Mouse (Mus musculus) v-Abl transformed pro-B cells (cell line): ENCODE data around the gene Sp3.
"Not testable (repeated sequence)": the region's sequence is repeated elsewhere in the genome, so short reads cannot be mapped to it uniquely, and the experiment has no call there.

Experiments used
- in situ Hi-C, 2 experiments: fragments of 400-800 bp; cut with MboI; formaldehyde crosslinking; loops; one replicate each; pipeline ENCODE4 v1.15.1; 2025; ENCODE audit not compliant: unreplicated experiment in 2 of 2

The Sp3 gene

GRCm38 (mm10) chr2:72994165-72994564 is 13.9 kb upstream of the Sp3 start:
- in situ Hi-C loops, result no loop called here

GRCm38 (mm10) chr2:72992497-72992896 is 12.3 kb upstream of the Sp3 start:
- in situ Hi-C loops, result no loop called here

GRCm38 (mm10) chr2:72988945-72989344 is 8.7 kb upstream of the Sp3 start:
- in situ Hi-C loops, result not testable (repeated sequence)

GRCm38 (mm10) chr2:72986616-72987015 is 6.4 kb upstream of the Sp3 start, which contains the start of gene Gm11084:
Gene Gm11084, minus strand, starts transcription at chr2:72986716.
- in situ Hi-C loops, result no loop called here

GRCm38 (mm10) chr2:72985516-72985915 is 5.3 kb upstream of the Sp3 start:
- in situ Hi-C loops, result no loop called here

- in situ Hi-C loops, result no loop called here
Observed at GRCm38 (mm10) chr2:72984806-72985205, 4.6 kb upstream of the Sp3 start.

GRCm38 (mm10) chr2:72983211-72983610 is 3.0 kb upstream of the Sp3 start:
- in situ Hi-C loops, result no loop called here

GRCm38 (mm10) chr2:72982110-72982785 is 2.0 kb upstream of the Sp3 start:
- in situ Hi-C loops, result no loop called here

GRCm38 (mm10) chr2:72981441-72982109 is 1.3 kb upstream of the Sp3 start:
- in situ Hi-C loops, result no loop called here

GRCm38 (mm10) chr2:72981075-72981420 is 802 bp upstream of the Sp3 start:
- in situ Hi-C loops, result no loop called here

GRCm38 (mm10) chr2:72979659-72980071 is 581 bp downstream of the Sp3 start:
- in situ Hi-C loops, result loop anchor here in 1 of 2 experiments (5.0 kb wide), 1 partner anchor 78 kb away; no protein-coding TSS in a partner anchor

- in situ Hi-C loops, result loop anchor here in 1 of 2 experiments (5.0 kb wide), 1 partner anchor 78 kb away; no protein-coding TSS in a partner anchor
Observed at GRCm38 (mm10) chr2:72978901-72979658, 1.2 kb downstream of the Sp3 start.

GRCm38 (mm10) chr2:72978473-72978872 is 1.8 kb downstream of the Sp3 start:
- in situ Hi-C loops, result loop anchor here in 1 of 2 experiments (5.0 kb wide), 1 partner anchor 79 kb away; no protein-coding TSS in a partner anchor

GRCm38 (mm10) chr2:72977272-72977671 is 3.0 kb downstream of the Sp3 start:
- in situ Hi-C loops, result loop anchor here in 1 of 2 experiments (5.0 kb wide), 1 partner anchor 80 kb away; no protein-coding TSS in a partner anchor

GRCm38 (mm10) chr2:72976036-72976435 is 4.2 kb downstream of the Sp3 start:
- in situ Hi-C loops, result loop anchor here in 1 of 2 experiments (5.0 kb wide), 1 partner anchor 81 kb away; no protein-coding TSS in a partner anchor

- in situ Hi-C loops, result loop anchor here (25.0 kb wide), 4 partner anchors 91 to 441 kb away; no protein-coding TSS in a partner anchor
Observed at GRCm38 (mm10) chr2:72970831-72971230, 9.4 kb downstream of the Sp3 start.

GRCm38 (mm10) chr2:72970302-72970701 is 9.9 kb downstream of the Sp3 start:
- in situ Hi-C loops, result loop anchor here (25.0 kb wide), 4 partner anchors 92 to 442 kb away; no protein-coding TSS in a partner anchor

GRCm38 (mm10) chr2:72968536-72968935 is 11.7 kb downstream of the Sp3 start:
- in situ Hi-C loops, result loop anchor here (10.0 to 25.0 kb wide), 5 partner anchors 94 to 444 kb away; no protein-coding TSS in a partner anchor

- in situ Hi-C loops, result loop anchor here (10.0 to 25.0 kb wide), 5 partner anchors 97 to 447 kb away; no protein-coding TSS in a partner anchor
Observed at GRCm38 (mm10) chr2:72965450-72965849, 14.8 kb downstream of the Sp3 start.

GRCm38 (mm10) chr2:72956415-72956814 is 23.8 kb downstream of the Sp3 start:
- in situ Hi-C loops, result loop anchor here (25.0 kb wide), 4 partner anchors 106 to 456 kb away; no protein-coding TSS in a partner anchor
